Mouse (Mus musculus): ENCODE measurements around the gene E130114P18Rik.

The E130114P18Rik gene

GRCm38 (mm10) chr4:97776388-97777080 lies 1.3 kb downstream of the E130114P18Rik start:
- DNase-seq (ENCODE audit: low spot score): peak; percentile 29

DNA sequence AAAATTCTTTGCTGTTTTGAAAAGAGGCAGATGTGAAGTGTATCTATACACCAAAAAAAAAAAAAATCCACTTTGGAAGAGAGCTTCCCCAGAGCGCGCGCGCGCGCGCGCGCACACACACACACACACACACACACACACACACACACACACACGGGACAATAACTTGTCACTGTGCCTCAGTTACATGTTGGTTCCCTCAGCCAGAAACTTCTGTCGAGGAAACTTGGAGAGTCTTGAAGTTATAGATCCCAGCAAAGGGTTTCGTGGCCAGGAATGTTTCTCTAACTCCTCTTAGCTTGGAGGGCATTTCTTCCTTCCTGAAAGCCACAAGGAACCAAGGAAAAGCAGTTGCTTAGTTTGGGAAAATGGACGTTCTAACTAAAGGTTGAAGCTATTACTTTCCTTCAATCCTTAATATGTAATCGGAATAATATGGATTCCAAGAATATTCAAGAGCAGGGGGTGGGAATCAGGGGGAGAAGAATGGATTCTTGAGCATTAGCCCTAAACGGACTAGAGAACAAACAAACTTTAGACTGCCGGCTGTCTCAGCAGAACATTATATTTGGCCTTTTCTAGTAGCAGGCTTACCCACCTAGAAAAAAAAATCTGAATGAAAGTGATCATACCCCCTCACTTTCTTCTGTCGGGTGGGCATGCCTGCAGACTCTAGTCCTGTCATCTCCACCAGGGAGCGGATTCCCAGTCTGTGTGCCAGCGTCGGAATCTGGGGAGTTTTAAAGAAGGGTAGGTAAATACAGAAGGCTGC lies 2.2 kb downstream of the E130114P18Rik start:
- no peak for DNase-seq (ENCODE audit: low spot score)

GRCm38 (mm10) chr4:97775059-97775458 lies 2.8 kb downstream of the E130114P18Rik start:
- peak; percentile 58 for DNase-seq (ENCODE audit: low spot score)

DNA sequence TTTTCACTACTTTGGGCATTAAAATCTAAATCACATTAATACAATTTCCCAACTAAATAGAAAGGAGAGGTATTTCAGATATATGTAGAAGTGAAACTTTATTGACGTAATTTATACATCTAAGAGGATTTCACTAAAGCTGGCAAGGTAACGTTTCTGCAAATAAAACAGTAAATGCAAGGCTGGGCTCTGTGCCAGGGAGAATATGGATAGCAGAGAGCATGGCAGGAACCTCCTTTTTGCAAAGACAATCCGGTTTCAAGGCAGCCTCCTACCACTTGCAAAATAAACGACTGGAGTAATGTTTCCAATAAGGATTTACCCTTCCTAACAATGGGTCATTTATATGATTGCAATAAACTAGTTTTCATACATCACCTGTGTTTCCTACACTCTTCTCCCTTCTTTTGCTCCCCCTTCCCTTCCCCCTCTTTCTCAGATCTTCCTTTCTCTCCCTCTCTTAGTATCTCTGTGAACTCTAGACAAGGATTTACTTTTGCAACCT lies 3.4 kb downstream of the E130114P18Rik start:
- DNase-seq (ENCODE audit: low spot score): no peak

DNA sequence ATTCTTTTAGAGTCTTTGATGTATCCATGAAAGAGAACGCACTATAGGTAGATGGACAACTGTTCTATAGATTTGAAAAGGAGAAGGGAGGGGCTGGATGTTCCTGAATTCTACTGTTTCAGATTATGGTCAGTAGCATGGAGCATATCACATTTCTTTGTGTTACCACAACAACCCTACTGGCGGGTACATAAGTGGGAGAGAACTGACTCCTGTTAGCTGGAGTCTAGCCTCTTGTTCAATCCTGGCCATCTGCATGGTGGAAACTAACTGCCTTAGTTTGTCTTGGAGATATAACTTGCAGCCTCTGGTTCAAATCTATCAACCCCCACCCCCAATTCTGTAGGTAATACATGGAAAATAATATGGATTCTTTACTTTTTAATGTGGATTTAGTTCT lies 4.1 kb downstream of the E130114P18Rik start:
- DNase-seq (ENCODE audit: low spot score): no peak

DNA sequence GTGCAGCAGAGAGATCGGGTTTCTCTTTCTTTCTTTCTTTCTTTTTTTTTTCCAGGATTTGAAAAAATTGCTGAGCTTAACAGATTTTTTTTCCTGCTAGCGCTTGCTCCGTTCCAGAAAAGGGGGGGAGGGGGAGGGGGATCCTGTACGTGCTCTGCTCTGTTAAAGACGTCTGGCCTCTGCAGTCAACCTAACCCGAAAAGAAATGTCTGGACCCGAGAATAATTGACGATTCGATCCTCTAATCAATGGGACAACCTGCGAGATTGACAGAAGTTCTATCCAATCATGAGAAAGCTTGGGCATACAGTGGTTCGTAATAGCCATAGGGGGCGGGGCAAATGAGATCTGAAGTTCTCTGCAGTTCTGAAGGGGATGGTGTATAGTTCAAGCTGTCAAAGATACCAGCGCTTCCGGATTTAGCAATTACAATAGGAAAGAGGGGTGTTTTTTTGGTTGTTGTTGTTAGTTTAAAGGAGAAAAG lies 4.7 kb downstream of the E130114P18Rik start:
- peak; percentile 98 for DNase-seq (ENCODE audit: low spot score)

DNA sequence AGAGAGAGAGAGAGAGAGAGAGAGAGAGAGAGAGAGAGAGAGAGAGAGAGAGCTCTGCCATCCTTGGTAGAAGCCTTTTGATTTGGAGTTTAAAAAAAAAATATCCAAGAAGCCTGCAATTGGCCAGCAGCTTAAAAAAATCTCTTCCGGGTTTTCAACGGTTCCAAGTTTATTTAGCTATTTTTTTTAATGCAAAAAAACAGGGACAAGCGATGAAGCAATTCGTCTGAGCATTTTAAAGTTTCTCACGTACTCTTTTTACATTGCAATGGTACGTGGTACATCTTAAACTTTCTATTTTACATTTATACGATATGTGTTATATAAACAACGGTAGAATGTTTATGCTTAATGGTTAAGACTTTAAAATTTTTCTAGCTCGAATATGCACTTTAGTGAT lies 5.2 kb downstream of the E130114P18Rik start, which contains the start of gene Nfia:
Gene Nfia (plus strand): TSS at position 94 of the 400 bp plus-strand sequence.
- no peak for DNase-seq (ENCODE audit: low spot score)

DNA sequence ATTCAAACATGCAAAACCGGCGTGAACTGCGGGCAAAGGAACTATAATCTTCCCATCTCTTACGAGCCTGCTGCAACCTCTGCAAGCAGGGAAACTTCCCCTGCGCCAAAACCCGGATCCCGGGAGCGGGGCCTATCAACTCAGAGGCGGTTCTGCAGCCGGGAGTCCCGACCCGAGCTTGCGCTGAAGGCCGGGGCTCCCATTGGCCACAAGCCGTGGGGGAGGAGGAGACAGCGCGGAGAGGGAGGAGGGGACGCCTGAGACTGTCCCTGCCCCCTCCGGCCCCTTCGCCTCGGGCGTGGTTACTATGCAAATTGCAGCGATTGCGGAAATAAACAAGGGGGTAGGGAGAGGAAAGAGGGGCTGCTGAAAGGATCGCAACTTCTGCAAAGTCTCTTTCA lies 5.8 kb downstream of the E130114P18Rik start:
- DNase-seq (ENCODE audit: low spot score): peak; percentile 93

GRCm38 (mm10) chr4:97771426-97771825 lies 6.5 kb downstream of the E130114P18Rik start:
- DNase-seq (ENCODE audit: low spot score): no peak

GRCm38 (mm10) chr4:97769861-97770260 lies 8.0 kb downstream of the E130114P18Rik start:
- no peak for DNase-seq (ENCODE audit: low spot score)

- DNase-seq (ENCODE audit: low spot score): no peak
Observed at GRCm38 (mm10) chr4:97767516-97767915, 10.4 kb downstream of the E130114P18Rik start.

DNA sequence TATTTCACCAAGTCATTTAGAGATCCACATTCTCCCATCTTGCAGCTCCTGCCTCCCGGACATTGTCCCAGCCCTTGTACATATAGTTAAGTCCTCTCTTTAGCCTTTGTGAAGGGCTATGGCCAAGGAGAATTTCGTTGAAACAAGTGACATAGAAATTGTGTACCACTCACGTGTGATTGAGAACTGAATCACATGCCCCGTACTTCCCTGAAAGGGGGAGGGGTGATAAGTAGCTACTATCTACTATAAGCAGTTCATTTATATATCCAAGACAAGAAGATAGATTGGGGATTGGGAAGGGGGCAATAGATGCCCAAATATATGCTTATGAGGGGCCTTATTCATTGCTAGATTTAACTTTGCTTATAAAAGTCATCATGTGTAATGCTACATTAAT lies 10.9 kb downstream of the E130114P18Rik start:
- DNase-seq (ENCODE audit: low spot score): no peak

- DNase-seq (ENCODE audit: low spot score): no peak
Observed at GRCm38 (mm10) chr4:97766100-97766499, 11.8 kb downstream of the E130114P18Rik start.

- DNase-seq (ENCODE audit: low spot score): no peak
Observed at GRCm38 (mm10) chr4:97765341-97766020, 12.4 kb downstream of the E130114P18Rik start.

DNA sequence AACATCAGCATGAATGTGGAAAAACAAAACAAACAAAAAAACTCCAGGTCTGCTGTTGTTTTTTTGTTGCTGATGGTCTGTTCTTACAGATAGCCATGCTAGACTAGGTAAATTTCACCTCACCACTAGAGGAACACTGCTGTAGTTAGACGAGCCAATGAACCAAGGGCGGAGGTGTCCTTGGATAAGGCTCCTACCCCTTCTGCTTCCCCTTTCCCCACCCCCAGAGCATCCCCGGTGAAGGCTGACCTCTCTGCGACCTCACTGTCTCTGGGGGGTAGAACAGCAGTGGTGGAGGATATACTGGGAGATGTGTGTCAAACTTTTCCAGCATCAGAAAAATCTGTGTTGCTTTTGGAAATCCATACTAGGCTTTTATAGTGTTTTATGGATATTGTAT lies 13.3 kb downstream of the E130114P18Rik start:
- no peak for DNase-seq (ENCODE audit: low spot score)

DNA sequence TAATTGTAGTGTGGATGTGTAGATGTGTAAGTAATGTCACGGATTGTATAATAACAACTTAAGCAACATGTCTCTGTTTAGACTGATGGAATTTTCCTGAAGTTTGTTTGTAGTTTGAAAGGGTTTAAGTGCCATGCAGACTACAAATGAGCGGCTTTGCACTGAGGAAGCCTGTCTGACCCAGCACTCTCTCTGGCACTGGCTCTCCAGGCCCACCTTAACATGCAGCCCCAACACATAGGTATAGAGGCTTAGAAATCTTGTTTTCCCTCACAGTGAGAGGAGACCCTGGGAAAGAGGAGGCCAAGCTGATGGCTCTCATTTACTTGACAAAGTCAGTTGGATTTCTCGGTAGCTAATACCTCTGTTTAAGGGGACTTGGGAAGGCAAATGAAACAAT lies 19.2 kb downstream of the E130114P18Rik start:
- DNase-seq (ENCODE audit: low spot score): no peak

DNA sequence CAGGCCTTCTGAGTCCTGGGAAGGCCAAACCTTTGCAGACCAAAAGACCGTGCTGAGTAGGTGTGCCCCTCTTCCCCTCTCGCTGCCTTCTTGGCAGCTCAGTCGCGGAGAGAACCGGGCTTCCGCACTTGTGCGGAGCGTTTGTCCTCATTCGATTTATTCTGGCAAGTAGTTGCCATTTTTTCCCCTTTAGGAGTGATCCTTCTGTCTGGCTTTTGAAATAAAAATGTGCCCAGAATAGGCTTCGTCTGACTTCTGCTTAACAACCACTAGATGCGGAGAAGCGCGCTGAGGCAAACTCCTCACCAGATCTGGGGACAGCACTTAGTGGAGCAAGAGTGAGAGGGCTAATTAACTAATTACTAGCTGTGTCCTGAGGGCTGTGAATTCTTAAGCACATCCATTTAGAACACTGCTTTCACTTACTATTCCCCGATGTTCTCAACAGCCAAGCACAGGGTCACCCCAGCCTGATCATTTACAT lies 19.9 kb downstream of the E130114P18Rik start:
- peak; percentile 71 for DNase-seq (ENCODE audit: low spot score)

- DNase-seq (ENCODE audit: low spot score): peak; percentile 71
Observed at GRCm38 (mm10) chr4:97757207-97757977, 20.5 kb downstream of the E130114P18Rik start.

DNA sequence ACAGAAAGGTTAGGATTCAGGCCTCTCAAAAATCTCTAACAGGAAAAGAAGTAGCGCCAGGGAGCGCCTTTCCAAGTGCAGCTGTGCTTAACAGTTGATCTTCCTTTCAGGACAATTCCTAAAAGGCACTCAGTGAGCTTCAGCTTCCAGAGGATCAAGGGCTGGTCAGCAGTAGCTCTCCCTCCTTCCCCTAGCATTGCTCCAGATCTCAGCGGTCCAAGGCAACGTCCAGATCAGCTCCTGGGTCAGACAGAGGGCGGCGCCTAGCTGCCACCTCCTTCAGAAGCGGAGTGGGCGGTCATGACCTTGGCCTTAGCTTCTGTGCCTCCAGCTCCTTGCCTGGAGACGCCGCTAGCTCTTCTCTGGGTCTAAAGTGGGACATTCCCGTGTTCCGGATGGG lies 23.6 kb downstream of the E130114P18Rik start:
- peak; percentile 47 for DNase-seq (ENCODE audit: low spot score)

DNA sequence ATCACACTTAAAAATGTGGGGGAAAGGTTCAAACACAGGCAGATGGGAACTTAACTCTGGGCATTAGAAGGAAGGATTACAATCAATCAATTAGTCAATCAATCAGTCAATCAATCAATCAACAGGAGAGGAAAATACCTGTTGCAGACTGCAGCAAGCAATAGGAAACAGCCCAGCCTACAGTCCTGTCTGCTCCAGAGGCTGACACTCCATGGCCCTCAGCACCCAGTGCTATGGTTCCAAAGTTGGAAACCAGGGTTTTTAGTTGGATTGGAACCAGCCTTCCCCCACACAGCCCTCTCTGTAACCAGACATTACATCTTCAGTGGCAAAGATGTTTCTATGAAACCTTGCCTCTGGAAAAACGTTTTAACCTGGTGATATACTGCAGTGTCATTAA lies 24.4 kb downstream of the E130114P18Rik start:
- no peak for DNase-seq (ENCODE audit: low spot score)

- no peak for DNase-seq (ENCODE audit: low spot score)
Observed at GRCm38 (mm10) chr4:97752276-97753010, 25.4 kb downstream of the E130114P18Rik start.

Data from retina, embryonic 14.5 days (tissue).